Mouse (Mus musculus) bone marrow macrophage, adult 2 months (primary cell): ENCODE results near the gene 1110012L19Rik.
"Not testable (repeated sequence)": the region's sequence is repeated elsewhere in the genome, so short reads cannot be mapped to it uniquely, and the experiment has no call there.

Experiments used
- CTCF ChIP-seq: IDR thresholded peaks from 2 replicates; pipeline ENCODE4 v1.5.1; 2012; ENCODE audit warnings: low read depth, mild to moderate bottlenecking, low read length, moderate library complexity
- POLR2A ChIP-seq: IDR thresholded peaks from 2 replicates; pipeline ENCODE4 v1.6.1; 2012; ENCODE audit warnings: mild to moderate bottlenecking, low read depth, low read length, borderline replicate concordance

DNA sequence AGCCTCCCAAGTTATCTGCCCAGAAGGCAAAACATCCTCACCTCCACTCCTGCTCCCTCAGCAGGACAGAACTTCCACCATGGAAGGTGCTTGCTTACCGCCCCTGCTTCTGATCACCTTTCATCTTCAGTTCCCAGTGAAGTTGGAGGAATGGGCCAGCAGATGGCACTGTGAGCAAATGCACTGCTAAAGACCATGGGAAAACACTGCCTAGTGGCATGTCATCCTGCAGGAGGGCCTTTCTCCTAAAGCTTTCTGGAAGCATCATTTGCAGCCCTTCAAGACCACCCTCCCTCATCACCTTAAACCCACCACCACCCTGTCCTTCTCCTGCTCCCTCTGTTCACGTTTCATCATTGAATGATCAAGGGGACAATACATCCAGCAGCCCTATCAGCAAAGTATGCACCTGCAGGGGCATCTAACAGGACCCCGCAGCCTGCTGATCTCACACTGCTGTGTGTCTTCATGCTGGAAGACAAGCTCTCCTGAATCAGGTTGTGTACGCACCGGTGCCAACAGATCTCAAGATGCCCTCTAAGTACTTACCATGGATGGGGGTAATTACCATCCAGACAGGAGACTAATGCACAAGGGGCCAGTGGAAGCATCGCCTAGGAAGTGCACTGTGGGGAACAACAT, 11.1 kb upstream of the 1110012L19Rik start:
- TF ChIP-seq CTCF, POLR2A: not testable (repeated sequence)
